Mouse (Mus musculus) lung, embryonic 14.5 days (tissue): Measurements from ENCODE around the gene Asb15. TPM values are rescaled to one million over a fixed set of nuclear protein-coding genes. Genes with fewer than 3 reads are reported as not detected.
A peak's percentile ranks its signal among the peaks of the same experiment; 100 is the strongest.

Experiments
- ATAC-seq: fragments of 200-750 bp; cut with Nextera tagmentation; 2 replicates; pipeline ENCODE4 v1.8.0; 2017; ENCODE audit warnings: mild to moderate bottlenecking, moderate TSS enrichment, moderate library complexity; ENCODE audit not compliant: insufficient read depth
- DNase-seq: peaks from one replicate; pipeline ENCODE4 v3.0.0-alpha.2; 2015
- H3K27ac ChIP-seq: fragments of 300-500 bp; sonication (generic); 2 replicates; pipeline ENCODE4 v1.5.1; 2014; ENCODE audit warnings: low read depth, mild to moderate bottlenecking, moderate library complexity
- H3K27me3 ChIP-seq: fragments of 300-500 bp; sonication (generic); 2 replicates; pipeline ENCODE4 v1.6.1; 2014; ENCODE audit warnings: low read length, control low read depth; ENCODE audit not compliant: insufficient read depth
- H3K36me3 ChIP-seq: fragments of 300-500 bp; sonication (generic); 2 replicates; pipeline ENCODE4 v1.6.1; 2014; ENCODE audit warnings: control low read depth; ENCODE audit not compliant: insufficient read depth
- H3K4me1 ChIP-seq: fragments of 300-500 bp; sonication (generic); 2 replicates; pipeline ENCODE4 v1.6.1; 2014; ENCODE audit warnings: antibody characterized with exemption, control low read depth; ENCODE audit not compliant: insufficient read depth
- H3K4me2 ChIP-seq: fragments of 300-500 bp; sonication (generic); 2 replicates; pipeline ENCODE4 v1.6.1; 2014; ENCODE audit warnings: mild to moderate bottlenecking
- H3K4me3 ChIP-seq: fragments of 300-500 bp; sonication (generic); 2 replicates; pipeline ENCODE4 v1.5.1; 2014; ENCODE audit warnings: low read depth, low read length
- H3K9ac ChIP-seq: fragments of 300-500 bp; sonication (generic); 2 replicates; pipeline ENCODE4 v1.6.1; 2014
- H3K9me3 ChIP-seq: fragments of 300-500 bp; sonication (generic); 2 replicates; pipeline ENCODE4 v1.6.1; 2016; ENCODE audit warnings: low read depth, low read length, control low read depth
- CTCF ChIP-seq: IDR thresholded peaks from 2 replicates; pipeline ENCODE4 v1.5.1; 2016; ENCODE audit warnings: antibody characterized with exemption, low read depth
- WGBS: fragments of 180-500 bp; shearing (Covaris S2); extraction: QIAGEN DNeasy Blood & Tissue Kit; methylation state at CpG from one replicate; pipeline ENCODE4 v1.1.7; 2014; 5-methylcytosine and 5-hydroxymethylcytosine counted together
- polyA plus RNA-seq: library from polyadenylated mRNA; unstranded; fragments of >200 nt; fragmentation: Nextera tagmentation; extraction: Ambion mirVana; gene quantifications from 2 replicates; pipeline ENCODE4 v1.2.1, GENCODE M21; 2014

Asb15 gene
- polyA plus RNA-seq, 1 experiment from 2014 or later, result 0.13 TPM

DNA sequence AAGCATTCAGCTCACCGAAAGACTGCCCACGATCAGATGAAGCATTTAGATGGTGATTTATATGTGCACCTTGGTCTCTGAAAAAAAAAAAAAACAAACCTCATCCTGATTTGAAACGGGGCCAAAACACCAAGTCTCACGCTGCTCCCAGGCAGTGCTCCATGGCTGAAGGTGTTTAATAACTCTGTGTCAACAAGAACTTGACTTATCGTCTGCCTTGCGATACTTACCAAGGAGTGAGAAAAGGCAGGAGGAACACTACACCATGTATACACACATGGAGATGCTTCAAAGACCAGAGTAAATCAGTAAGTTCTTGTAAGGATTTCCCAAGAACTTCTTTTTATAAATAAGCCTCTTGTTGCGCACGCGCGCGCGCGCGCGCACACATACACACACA, 79.6 kb downstream of the Asb15 start:
- ATAC-seq, result peak; percentile 29; the same call in 1 of the 2 replicates
- Histone ChIP-seq H3K27ac (no peak overlapping the region), H3K4me2 (no peak overlapping the region), H3K9me3 (no peaks in the 10 kb centered on the region), H3K4me1 (no peaks in the 10 kb centered on the region), H3K9ac (no peak overlapping the region), H3K4me3 (no peak overlapping the region), H3K27me3 (no peaks in the 10 kb centered on the region), H3K36me3 (no peaks in the 10 kb centered on the region; the same call in 1 of the 2 replicates)
- DNase-seq, result no peak
- 69% methylated on average over 15 of the region's 15 CpGs for WGBS
- TF ChIP-seq CTCF, result no peak

DNA sequence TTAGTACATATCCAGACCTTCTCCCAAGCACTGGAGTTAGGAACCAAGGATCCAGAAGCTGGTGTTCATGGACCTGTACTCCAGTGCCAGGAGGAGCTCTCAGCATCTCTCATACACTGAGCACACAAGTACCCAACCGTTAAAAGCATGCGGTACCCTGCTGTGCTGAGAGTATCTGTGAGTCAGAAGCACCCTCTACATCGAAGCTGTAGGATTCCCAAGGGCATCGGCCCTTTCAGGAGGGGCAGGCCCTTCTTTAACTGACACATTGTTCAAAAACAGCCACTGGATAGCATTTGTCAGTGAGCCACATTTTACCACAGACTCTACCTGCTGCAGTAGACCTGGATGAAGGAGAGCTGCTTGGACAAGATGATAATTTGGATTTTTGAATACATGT, 80.2 kb downstream of the Asb15 start:
- WGBS, result 72% methylated on average over 4 of the region's 4 CpGs
- no peak overlapping the region for H3K9ac ChIP-seq
- H3K4me3 ChIP-seq, result no peak overlapping the region
- no peak for TF ChIP-seq CTCF
- H3K9me3 ChIP-seq, result no peaks in the 10 kb centered on the region
- H3K27ac ChIP-seq, result no peak overlapping the region
- DNase-seq (no peak), ATAC-seq (no peak)
- peaks cover 2% of the 10 kb centered on the region; the same call in 1 of the 2 replicates for H3K36me3 ChIP-seq
- H3K4me2 ChIP-seq, result no peak overlapping the region
- H3K4me1 ChIP-seq, result no peaks in the 10 kb centered on the region
- H3K27me3 ChIP-seq, result no peaks in the 10 kb centered on the region

DNA sequence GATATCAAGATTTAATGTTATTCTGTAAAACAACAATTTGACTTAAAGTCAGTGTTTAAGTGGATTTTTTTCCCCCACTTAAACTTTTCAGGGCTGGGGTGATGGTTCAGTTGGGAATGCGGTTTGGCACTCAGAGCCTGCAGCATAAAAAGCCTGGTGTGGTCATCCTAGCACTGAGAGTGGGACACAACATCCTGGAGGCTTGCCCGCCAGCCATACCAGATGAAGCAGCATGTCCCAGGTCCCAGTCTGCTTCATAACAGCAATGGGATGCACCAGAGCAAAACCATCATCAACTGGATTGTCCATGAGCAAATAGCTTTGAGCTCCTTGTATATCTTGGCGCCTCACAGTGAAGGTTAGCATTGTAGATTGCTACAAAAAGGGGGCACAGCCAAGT, 80.7 kb downstream of the Asb15 start:
- WGBS, result 81% methylated on average over 3 of the region's 3 CpGs
- H3K9ac ChIP-seq, result no peak overlapping the region
- ATAC-seq, result no peak
- H3K36me3 ChIP-seq, result peaks cover 8% of the 10 kb centered on the region
- no peaks in the 10 kb centered on the region for H3K4me1 ChIP-seq
- no peak overlapping the region for H3K4me3 ChIP-seq
- H3K27me3 ChIP-seq, result no peaks in the 10 kb centered on the region
- no peak for TF ChIP-seq CTCF
- DNase-seq, result no peak
- H3K9me3 ChIP-seq, result no peaks in the 10 kb centered on the region
- no peak overlapping the region for H3K4me2 ChIP-seq
- H3K27ac ChIP-seq, result no peak overlapping the region

DNA sequence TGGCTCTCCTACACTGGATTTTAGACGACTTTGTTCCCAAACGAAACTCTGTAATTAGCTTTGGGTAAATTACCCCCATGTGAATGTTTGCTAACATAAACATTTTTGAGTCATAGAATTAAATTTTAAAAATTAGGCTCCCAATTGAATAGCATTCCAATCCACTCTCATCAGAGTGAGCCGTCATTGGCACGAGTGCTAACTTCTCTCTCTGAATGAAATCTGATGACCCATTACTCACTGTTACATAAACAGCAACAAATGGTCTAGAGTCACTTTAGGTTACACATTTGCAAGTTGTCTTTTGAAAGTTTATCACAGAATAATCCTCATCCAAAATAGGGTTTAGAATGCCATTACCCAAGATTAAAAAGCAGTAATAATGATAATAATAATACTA, 81.6 kb downstream of the Asb15 start:
- H3K9me3 ChIP-seq, result no peaks in the 10 kb centered on the region
- 47% methylated on average over 4 of the region's 4 CpGs for WGBS
- no peaks in the 10 kb centered on the region for H3K4me1 ChIP-seq
- no peak overlapping the region for H3K4me3 ChIP-seq
- ATAC-seq (no peak), DNase-seq (no peak)
- H3K27ac ChIP-seq, result no peak overlapping the region
- H3K36me3 ChIP-seq, result peaks cover 16% of the 10 kb centered on the region
- no peak overlapping the region for H3K4me2 ChIP-seq
- no peak for TF ChIP-seq CTCF
- H3K27me3 ChIP-seq, result no peaks in the 10 kb centered on the region
- no peak overlapping the region for H3K9ac ChIP-seq

DNA sequence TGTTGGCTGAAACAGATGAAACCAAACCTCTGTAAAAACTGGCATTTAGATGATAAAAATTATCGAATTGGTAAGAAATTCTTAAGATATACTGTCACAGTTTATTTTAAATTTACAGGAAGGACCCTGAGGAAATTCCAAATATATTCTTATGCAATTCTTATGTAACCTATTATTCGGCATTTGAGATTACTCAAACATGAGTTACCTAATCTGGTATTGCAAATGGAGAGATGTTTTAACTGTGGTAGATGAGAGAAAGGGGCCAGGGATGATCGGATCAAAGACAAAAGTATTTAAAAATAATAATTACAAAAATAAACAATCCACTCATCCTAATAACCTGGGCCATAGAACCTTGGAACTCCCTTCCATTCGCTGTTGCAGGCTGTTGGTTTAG, 82.4 kb downstream of the Asb15 start:
- no peak for TF ChIP-seq CTCF
- Histone ChIP-seq H3K4me2 (no peak overlapping the region), H3K4me1 (no peaks in the 10 kb centered on the region), H3K9ac (no peak overlapping the region), H3K27me3 (no peaks in the 10 kb centered on the region), H3K9me3 (no peaks in the 10 kb centered on the region), H3K36me3 (peaks cover 25% of the 10 kb centered on the region), H3K4me3 (no peak overlapping the region), H3K27ac (no peak overlapping the region)
- 77% methylated on average over 4 of the region's 4 CpGs for WGBS
- DNase-seq (no peak), ATAC-seq (no peak)

DNA sequence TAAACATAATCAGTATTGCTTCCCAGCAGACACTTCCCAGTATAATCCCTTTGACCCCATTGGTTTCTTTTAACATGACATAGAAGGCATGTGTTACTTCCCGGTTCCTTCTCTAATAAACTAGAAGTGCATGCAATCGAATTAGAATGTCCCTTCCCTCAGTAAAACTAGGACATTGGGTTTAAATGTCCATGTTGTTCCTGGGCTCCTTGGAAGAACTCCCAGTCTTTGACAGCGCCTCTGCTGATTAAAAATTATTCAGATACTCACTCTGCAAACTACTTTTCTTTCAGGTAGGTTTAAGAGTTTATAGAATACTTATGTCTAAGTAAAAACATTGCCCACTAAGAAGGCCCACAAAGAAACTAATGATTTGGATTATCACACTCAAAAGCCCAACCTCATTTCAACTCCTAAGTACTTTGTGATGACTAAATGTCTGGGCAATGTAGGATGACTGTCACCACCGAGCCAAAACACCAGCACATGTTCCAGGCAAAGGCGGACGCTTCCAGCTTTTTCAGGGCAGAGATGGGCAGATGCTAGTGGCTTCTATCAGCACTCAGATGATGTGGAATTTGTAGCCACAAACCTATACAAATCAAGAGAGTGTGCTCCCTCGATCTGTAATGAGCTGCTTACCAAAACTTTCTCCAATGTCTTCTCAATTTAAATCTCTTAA, 84.3 kb downstream of the Asb15 start:
- Histone ChIP-seq H3K9me3 (no peaks in the 10 kb centered on the region), H3K27ac (no peak overlapping the region), H3K36me3 (peaks cover 42% of the 10 kb centered on the region), H3K27me3 (no peaks in the 10 kb centered on the region), H3K4me1 (no peaks in the 10 kb centered on the region), H3K4me2 (no peak overlapping the region), H3K4me3 (no peak overlapping the region), H3K9ac (no peak overlapping the region)
- TF ChIP-seq CTCF, result no peak
- ATAC-seq (no peak), DNase-seq (no peak)
- WGBS, result 85% methylated on average over 7 of the region's 7 CpGs

DNA sequence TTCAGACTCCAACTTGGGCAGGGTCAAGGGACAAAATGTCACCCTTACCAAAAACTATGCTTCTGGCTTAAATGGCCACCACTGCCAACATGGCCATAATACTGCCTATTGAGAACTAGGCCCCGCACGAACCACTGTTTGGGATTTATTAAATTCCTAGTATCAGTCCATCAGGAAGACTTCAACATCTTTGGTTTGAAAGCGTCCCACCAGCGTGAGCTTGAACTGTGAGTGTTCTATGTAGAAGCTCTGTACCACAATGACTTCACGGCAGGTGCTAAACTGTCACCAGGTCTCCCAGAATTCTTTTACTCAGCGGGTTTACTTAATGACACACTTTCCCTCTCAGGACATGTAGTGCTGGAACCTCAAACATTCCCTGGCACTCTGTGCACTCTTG, 85.4 kb downstream of the Asb15 start:
- Histone ChIP-seq H3K27ac (no peak overlapping the region), H3K4me3 (no peak overlapping the region), H3K36me3 (peaks cover 53% of the 10 kb centered on the region), H3K4me2 (no peak overlapping the region), H3K4me1 (no peaks in the 10 kb centered on the region), H3K9ac (no peak overlapping the region), H3K9me3 (no peaks in the 10 kb centered on the region), H3K27me3 (no peaks in the 10 kb centered on the region)
- DNase-seq, result no peak
- 95% methylated on average over 6 of the region's 6 CpGs for WGBS
- no peak for ATAC-seq
- TF ChIP-seq CTCF, result no peak

DNA sequence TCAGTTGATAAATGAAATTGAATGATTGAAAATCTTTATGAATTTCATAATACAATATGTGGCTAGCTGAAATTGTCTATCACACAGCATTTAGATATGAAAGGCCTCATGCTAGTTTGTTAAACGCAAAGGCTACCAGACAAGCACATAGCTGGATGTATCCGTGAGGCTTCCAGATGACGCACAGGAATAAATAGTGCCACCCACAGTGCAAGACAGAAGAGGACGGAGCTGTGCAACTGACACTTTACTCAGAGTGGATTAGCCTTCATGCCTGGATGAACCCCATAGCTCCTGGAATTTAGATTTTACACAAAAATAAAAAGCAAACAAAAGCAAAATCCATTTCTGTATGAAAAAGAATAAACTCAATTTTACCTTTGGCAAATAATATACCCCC, 86.0 kb downstream of the Asb15 start:
- no peaks in the 10 kb centered on the region for H3K9me3 ChIP-seq
- DNase-seq, result no peak
- no peak overlapping the region for H3K27ac ChIP-seq
- WGBS, result 87% methylated on average over 4 of the region's 4 CpGs
- H3K4me3 ChIP-seq, result no peak overlapping the region
- ATAC-seq, result no peak
- peaks cover 54% of the 10 kb centered on the region for H3K36me3 ChIP-seq
- H3K27me3 ChIP-seq, result no peaks in the 10 kb centered on the region
- no peaks in the 10 kb centered on the region for H3K4me1 ChIP-seq
- TF ChIP-seq CTCF, result no peak
- H3K9ac ChIP-seq, result no peak overlapping the region
- no peak overlapping the region for H3K4me2 ChIP-seq
